Mouse (Mus musculus) NIH3T3 (cell line): Measurements from ENCODE around the gene Phf7.

Experiments
- DNase-seq: peaks from one replicate; pipeline ENCODE4 v3.0.0-alpha.2; 2012; ENCODE audit warnings: low read depth

The Phf7 gene

GRCm38 (mm10) chr14:31197547-31198516 lies 53.3 kb downstream of the Phf7 start:
- peak; percentile 86 for DNase-seq

- peak; percentile 52 for DNase-seq
Measured at GRCm38 (mm10) chr14:31195968-31196367, 55.1 kb downstream of the Phf7 start.

- DNase-seq: no peak
Measured at GRCm38 (mm10) chr14:31195521-31195920, 55.6 kb downstream of the Phf7 start.

- DNase-seq: peak; percentile 72
Measured at GRCm38 (mm10) chr14:31194891-31195513, 56.1 kb downstream of the Phf7 start.

- DNase-seq: no peak
Measured at GRCm38 (mm10) chr14:31194441-31194840, 56.7 kb downstream of the Phf7 start.

- DNase-seq: no peak
Measured at GRCm38 (mm10) chr14:31193791-31194190, 57.3 kb downstream of the Phf7 start.

GRCm38 (mm10) chr14:31191936-31192335 lies 59.2 kb downstream of the Phf7 start:
- DNase-seq: peak; percentile 75

GRCm38 (mm10) chr14:31189348-31189747 lies 61.8 kb downstream of the Phf7 start:
- DNase-seq: no peak

GRCm38 (mm10) chr14:31188771-31189181 lies 62.3 kb downstream of the Phf7 start:
- DNase-seq: peak; percentile 85
